Mouse (Mus musculus) stomach, embryonic 16.5 days (tissue): ENCODE measurements around the gene Banp. TPM values are rescaled to one million over a fixed set of nuclear protein-coding genes. Genes with fewer than 3 reads are reported as not detected.

Experiments used
- ATAC-seq: fragments of 200-750 bp; cut with Nextera tagmentation; 2 replicates; pipeline ENCODE4 v1.8.0; 2017; ENCODE audit warnings: moderate number of reproducible peaks, moderate TSS enrichment; ENCODE audit not compliant: insufficient read depth, low FRiP score
- H3K27ac ChIP-seq: fragments of 300-500 bp; sonication (generic); 2 replicates; pipeline ENCODE4 v1.5.1; 2014; ENCODE audit warnings: low read length
- H3K27me3 ChIP-seq: fragments of 300-500 bp; sonication (generic); 2 replicates; pipeline ENCODE4 v1.6.1; 2014; ENCODE audit warnings: low read length, control low read depth, mixed read lengths; ENCODE audit not compliant: control insufficient read depth, insufficient read depth
- H3K36me3 ChIP-seq: fragments of 300-500 bp; sonication (generic); 2 replicates; pipeline ENCODE4 v1.6.1; 2014; ENCODE audit warnings: low read length; ENCODE audit not compliant: control insufficient read depth, insufficient read depth
- H3K4me1 ChIP-seq: fragments of 300-500 bp; sonication (generic); 2 replicates; pipeline ENCODE4 v1.6.1; 2014; ENCODE audit warnings: low read length, control low read depth, mixed read lengths; ENCODE audit not compliant: control insufficient read depth, insufficient read depth
- H3K4me2 ChIP-seq: fragments of 300-500 bp; sonication (generic); 2 replicates; pipeline ENCODE4 v1.6.1; 2014; ENCODE audit warnings: low read depth, low read length, mixed read lengths
- H3K4me3 ChIP-seq: fragments of 300-500 bp; sonication (generic); replicated peaks from 2 replicates; pipeline ENCODE4 v1.5.1; 2014; ENCODE audit warnings: mild to moderate bottlenecking, low read length
- H3K9ac ChIP-seq: fragments of 300-500 bp; sonication (generic); 2 replicates; pipeline ENCODE4 v1.6.1; 2014; ENCODE audit warnings: low read length
- H3K9me3 ChIP-seq: fragments of 300-500 bp; sonication (generic); replicated peaks from 2 replicates; pipeline ENCODE4 v1.6.1; 2016; ENCODE audit warnings: low read length, control low read depth; ENCODE audit not compliant: control insufficient read depth
- WGBS: fragments of 180-500 bp; shearing (Covaris S2); extraction: QIAGEN DNeasy Blood & Tissue Kit; methylation state at CpG from one replicate; pipeline ENCODE4 v1.1.7; 2014; 5-methylcytosine and 5-hydroxymethylcytosine counted together
- polyA plus RNA-seq: library from polyadenylated mRNA; unstranded; fragments of >200 nt; fragmentation: Nextera tagmentation; extraction: Ambion mirVana; gene quantifications from 2 replicates; pipeline ENCODE4 v1.2.1, GENCODE M21; 2015

The Banp gene
- polyA plus RNA-seq, 1 experiment from 2014 or later = 35.9 TPM

GRCm38 (mm10) chr8:121998631-121999030, 49.1 kb downstream of the Banp start:
- Histone ChIP-seq H3K36me3 (peaks cover 18% of the 10 kb centered on the region; the same call in 1 of the 2 replicates), H3K9me3 (no peaks in the 10 kb centered on the region), H3K27me3 (no peaks in the 10 kb centered on the region), H3K27ac (no peak overlapping the region), H3K4me1 (no peaks in the 10 kb centered on the region), H3K4me3 (no peak overlapping the region), H3K4me2 (no peak overlapping the region), H3K9ac (no peak overlapping the region)
- ATAC-seq = no peak
- WGBS = 86% methylated on average over 4 of the region's 4 CpGs

- Histone ChIP-seq H3K27me3 (no peaks in the 10 kb centered on the region), H3K4me2 (no peak overlapping the region), H3K9me3 (no peaks in the 10 kb centered on the region), H3K4me3 (no peak overlapping the region), H3K9ac (no peak overlapping the region), H3K27ac (no peak overlapping the region), H3K36me3 (peaks cover 18% of the 10 kb centered on the region; the same call in 1 of the 2 replicates), H3K4me1 (no peaks in the 10 kb centered on the region)
- no peak for ATAC-seq
- WGBS = 89% methylated on average over 5 of the region's 5 CpGs
These were observed 49.7 kb downstream of the Banp start for GRCm38 (mm10) chr8:121999211-121999610.

- H3K4me2 ChIP-seq = no peak overlapping the region
- WGBS = 87% methylated on average over 15 of the region's 15 CpGs
- no peak overlapping the region for H3K4me3 ChIP-seq
- H3K4me1 ChIP-seq = no peaks in the 10 kb centered on the region
- H3K27ac ChIP-seq = no peak overlapping the region
- no peaks in the 10 kb centered on the region for H3K9me3 ChIP-seq
- peaks cover 24% of the 10 kb centered on the region; the same call in 1 of the 2 replicates for H3K36me3 ChIP-seq
- H3K9ac ChIP-seq = no peak overlapping the region
- H3K27me3 ChIP-seq = no peaks in the 10 kb centered on the region
- no peak for ATAC-seq
These were observed 52.0 kb downstream of the Banp start for GRCm38 (mm10) chr8:122001339-122002115.

GRCm38 (mm10) chr8:122003646-122004045, 54.1 kb downstream of the Banp start:
- Histone ChIP-seq H3K4me3 (no peak overlapping the region), H3K9me3 (no peaks in the 10 kb centered on the region), H3K4me2 (no peak overlapping the region), H3K36me3 (peaks cover 18% of the 10 kb centered on the region), H3K4me1 (no peaks in the 10 kb centered on the region), H3K27ac (no peak overlapping the region), H3K9ac (no peak overlapping the region), H3K27me3 (no peaks in the 10 kb centered on the region)
- ATAC-seq = no peak
- 77% methylated on average over 8 of the region's 8 CpGs for WGBS

GRCm38 (mm10) chr8:122004131-122004530, 54.6 kb downstream of the Banp start:
- Histone ChIP-seq H3K4me3 (no peak overlapping the region), H3K27me3 (no peaks in the 10 kb centered on the region), H3K4me1 (no peaks in the 10 kb centered on the region), H3K36me3 (peaks cover 14% of the 10 kb centered on the region), H3K27ac (no peak overlapping the region), H3K9me3 (no peaks in the 10 kb centered on the region), H3K9ac (no peak overlapping the region), H3K4me2 (no peak overlapping the region)
- no peak for ATAC-seq
- WGBS = 74% methylated on average over 5 of the region's 5 CpGs

- Histone ChIP-seq H3K4me1 (no peaks in the 10 kb centered on the region), H3K27ac (no peak overlapping the region), H3K9ac (no peak overlapping the region), H3K36me3 (peaks cover 13% of the 10 kb centered on the region), H3K4me3 (no peak overlapping the region), H3K9me3 (no peaks in the 10 kb centered on the region), H3K27me3 (no peaks in the 10 kb centered on the region), H3K4me2 (no peak overlapping the region)
- ATAC-seq = no peak
- WGBS = 91% methylated on average over 25 of the region's 25 CpGs
These were observed 56.1 kb downstream of the Banp start for GRCm38 (mm10) chr8:122005422-122006204.

- 0 out of 2 replicates have a peak, but pooled peaks cover 2% of the 10 kb centered on the region for H3K4me1 ChIP-seq
- ATAC-seq = no peak
- 82% methylated on average over 13 of the region's 13 CpGs for WGBS
- H3K4me2 ChIP-seq = no peak overlapping the region
- H3K4me3 ChIP-seq = no peak overlapping the region
- no peak overlapping the region for H3K9ac ChIP-seq
- H3K27ac ChIP-seq = no peak overlapping the region
- H3K27me3 ChIP-seq = no peaks in the 10 kb centered on the region
- H3K9me3 ChIP-seq = no peaks in the 10 kb centered on the region
- peaks cover 10% of the 10 kb centered on the region for H3K36me3 ChIP-seq
These were observed 57.3 kb downstream of the Banp start for GRCm38 (mm10) chr8:122006688-122007484.

- no peak overlapping the region for H3K4me3 ChIP-seq
- no peak overlapping the region for H3K27ac ChIP-seq
- no peak overlapping the region for H3K4me2 ChIP-seq
- H3K9me3 ChIP-seq = no peaks in the 10 kb centered on the region
- peaks cover 10% of the 10 kb centered on the region for H3K36me3 ChIP-seq
- H3K27me3 ChIP-seq = no peaks in the 10 kb centered on the region
- 89% methylated on average over 5 of the region's 5 CpGs for WGBS
- 0 out of 2 replicates have a peak, but pooled peaks cover 2% of the 10 kb centered on the region for H3K4me1 ChIP-seq
- H3K9ac ChIP-seq = no peak overlapping the region
- no peak for ATAC-seq
These were observed 58.8 kb downstream of the Banp start for GRCm38 (mm10) chr8:122008395-122008794.
